Mouse (Mus musculus) heart, postnatal 4 days (tissue): ENCODE measurements around the gene Dnah7b. TPM values are rescaled to one million over a fixed set of nuclear protein-coding genes. Genes with fewer than 3 reads are reported as not detected.
"Not testable (repeated sequence)": the region's sequence is repeated elsewhere in the genome, so short reads cannot be mapped to it uniquely, and the experiment has no call there.

Source experiments
- DNase-seq: peaks from one replicate; pipeline ENCODE4 v3.0.0; 2021
- total RNA-seq, 2 experiments: library from RNA; stranded (reverse); gene quantifications; 2 replicates each; pipeline ENCODE4 v1.2.3; 2021

The Dnah7b gene
- total RNA-seq, result 1 to 10 TPM; 1.5 to 2.8 TPM

GRCm38 (mm10) chr1:46066015-46066414 is at the start of gene Dnah7b:
TSS of gene Dnah7b (plus strand) at chr1:46066315.
- DNase-seq, result no peak

GRCm38 (mm10) chr1:46018382-46018977 is 47.6 kb upstream of the Dnah7b start:
- peak; percentile 58 for DNase-seq

- DNase-seq, result peak; percentile 45
Observed at GRCm38 (mm10) chr1:46022262-46022661, 43.9 kb upstream of the Dnah7b start.

GRCm38 (mm10) chr1:46031993-46032555 is 34.0 kb upstream of the Dnah7b start:
- no peak for DNase-seq

GRCm38 (mm10) chr1:46048188-46048587 is 17.9 kb upstream of the Dnah7b start:
- DNase-seq, result no peak

- DNase-seq, result peak; percentile 68
Observed at GRCm38 (mm10) chr1:46066484-46067251, 553 bp downstream of the Dnah7b start.

GRCm38 (mm10) chr1:46068787-46069186 is 2.7 kb downstream of the Dnah7b start:
- DNase-seq, result not testable (repeated sequence)

GRCm38 (mm10) chr1:46077891-46078290 is 11.8 kb downstream of the Dnah7b start:
- DNase-seq, result no peak

GRCm38 (mm10) chr1:46100484-46100883 is 34.4 kb downstream of the Dnah7b start:
- DNase-seq, result no peak

GRCm38 (mm10) chr1:46112606-46113005 is 46.5 kb downstream of the Dnah7b start:
- DNase-seq, result not testable (repeated sequence)

GRCm38 (mm10) chr1:46117179-46117578 is 51.1 kb downstream of the Dnah7b start:
- DNase-seq, result not testable (repeated sequence)

- no peak for DNase-seq
Observed at GRCm38 (mm10) chr1:46128058-46128457, 61.9 kb downstream of the Dnah7b start.

GRCm38 (mm10) chr1:46196835-46197234 is 130.7 kb downstream of the Dnah7b start:
- not testable (repeated sequence) for DNase-seq

- DNase-seq, result not testable (repeated sequence)
Observed at GRCm38 (mm10) chr1:46201169-46201568, 135.1 kb downstream of the Dnah7b start.

- DNase-seq, result not testable (repeated sequence)
Observed at GRCm38 (mm10) chr1:46210014-46210588, 144.0 kb downstream of the Dnah7b start.

- not testable (repeated sequence) for DNase-seq
Observed at GRCm38 (mm10) chr1:46222704-46223103, 156.6 kb downstream of the Dnah7b start.

- not testable (repeated sequence) for DNase-seq
Observed at GRCm38 (mm10) chr1:46226136-46226535, 160.0 kb downstream of the Dnah7b start.

GRCm38 (mm10) chr1:46268841-46269240 is 202.7 kb downstream of the Dnah7b start:
- not testable (repeated sequence) for DNase-seq

- DNase-seq, result no peak
Observed at GRCm38 (mm10) chr1:46271927-46272326, 205.8 kb downstream of the Dnah7b start.

GRCm38 (mm10) chr1:46278057-46278910 is 212.2 kb downstream of the Dnah7b start:
- DNase-seq, result not testable (repeated sequence)

- DNase-seq, result not testable (repeated sequence)
Observed at GRCm38 (mm10) chr1:46278911-46279565, 212.9 kb downstream of the Dnah7b start.

GRCm38 (mm10) chr1:46294451-46294850 is 228.3 kb downstream of the Dnah7b start:
- DNase-seq, result not testable (repeated sequence)
